11 mouse cellular contexts compared by ENCODE assay signal in the genomic region with DNA sequence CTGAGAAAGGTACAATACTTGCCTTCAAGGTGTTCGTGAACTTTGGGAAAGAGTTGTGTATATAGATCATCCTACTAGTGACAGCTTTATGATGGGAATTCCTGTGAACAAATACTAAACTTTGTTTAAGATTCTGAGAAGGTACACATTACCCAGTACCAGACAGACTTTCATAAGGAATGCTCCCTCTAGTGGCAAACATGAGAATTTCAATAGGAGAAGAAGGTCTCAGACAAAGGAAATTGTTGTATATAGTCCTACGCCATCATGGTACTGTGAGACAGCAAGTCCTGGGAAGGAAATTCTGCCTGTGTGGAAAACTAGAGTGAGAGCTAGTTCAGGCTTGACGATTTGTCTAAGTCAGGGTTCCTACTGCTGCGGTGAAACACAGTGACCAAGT.
DNase-seq lines count a peak whose midpoint lies in the region; ATAC-seq and TF ChIP-seq lines count a peak whose summit lies in the region.
"Had no signal": no experiment of that assay in that cellular context is flagged by ENCODE, and none has a peak within 500 bp of the region (broad histone marks: within the 10 kb centered on the region; RNA-seq: fewer than 3 reads in every experiment).

No protein-coding gene starts in this region.

- DNase-seq in heart, adult 2 months, result no peak
- peak; percentile 39 for DNase-seq in midbrain, postnatal 0 days (ENCODE audit: low spot score)
- DNase-seq in midbrain, embryonic 10.5 days (ENCODE audit: low spot score), result no peak
- DNase-seq in embryo, embryonic 11 days, result peak; percentile 43
- peak; percentile 11 for DNase-seq in telencephalon, adult 2 months (ENCODE audit: low read depth, low spot score)
- DNase-seq in heart, adult 11 months, result no peak
- DNase-seq in natural killer cell, adult 2 months (ENCODE audit: low spot score in 2 of 2), result no peak
- DNase-seq: kidney, adult 18-20 months; thymus, postnatal 14 days had no signal

- H3K9me3 ChIP-seq in heart, embryonic 11.5 days (replicated peaks; ENCODE audit: control insufficient read depth, low read length), result no peaks in the 10 kb centered on the region; the same call in 1 of the 2 replicates
- no peaks in the 10 kb centered on the region for H3K9me3 ChIP-seq in midbrain, postnatal 0 days (ENCODE audit: low read length)
- no peaks in the 10 kb centered on the region for H3K9me3 ChIP-seq in midbrain, embryonic 10.5 days (replicated peaks)

- H3K36me3 ChIP-seq in heart, adult 2 months (ENCODE audit: control insufficient read depth, insufficient read depth, low read length), result no peaks in the 10 kb centered on the region
- no peaks in the 10 kb centered on the region for H3K36me3 ChIP-seq in heart, embryonic 11.5 days (ENCODE audit: control insufficient read depth, insufficient read depth, low read length)
- no peaks in the 10 kb centered on the region for H3K36me3 ChIP-seq in midbrain, postnatal 0 days (ENCODE audit: insufficient read depth, low read length)
- no peaks in the 10 kb centered on the region for H3K36me3 ChIP-seq in midbrain, embryonic 10.5 days

- no peak overlapping the region for H3K4me2 ChIP-seq in heart, embryonic 11.5 days
- no peak overlapping the region for H3K4me2 ChIP-seq in midbrain, postnatal 0 days (ENCODE audit: low read depth, low read length, poor library complexity, severe bottlenecking)

- no peak for TF ChIP-seq EP300 in heart, adult 2 months (IDR thresholded peaks at IDR 0.05; ENCODE audit: insufficient read depth, low read depth, low read length)

- no peaks in the 10 kb centered on the region for H3K79me2 ChIP-seq in heart, adult 2 months (replicated peaks; ENCODE audit: control insufficient read depth, insufficient read depth, low read length)

- no peak overlapping the region for H3K27ac ChIP-seq in heart, adult 2 months
- H3K27ac ChIP-seq in heart, embryonic 11.5 days (ENCODE audit: low read depth, low read length), result no peak overlapping the region
- no peak overlapping the region for H3K27ac ChIP-seq in midbrain, postnatal 0 days (ENCODE audit: low read depth, low read length)
- no peak overlapping the region for H3K27ac ChIP-seq in midbrain, embryonic 10.5 days (replicated peaks)

- TF ChIP-seq CTCF in heart, adult 2 months (IDR thresholded peaks at IDR 0.05), result peak; percentile 78
- TF ChIP-seq CTCF in midbrain, postnatal 0 days (IDR thresholded peaks at IDR 0.05), result peak; percentile 72

- ATAC-seq in heart, embryonic 11.5 days (replicated peaks; ENCODE audit: insufficient number of reproducible peaks, low FRiP score, low TSS enrichment), result no peak
- ATAC-seq in midbrain, postnatal 0 days (ENCODE audit: low FRiP score), result no peak

- no peak for TF ChIP-seq POLR2A in heart, adult 2 months (IDR thresholded peaks at IDR 0.05; ENCODE audit: insufficient read depth, low read depth, low read length)

- no peak overlapping the region for H3K4me3 ChIP-seq in heart, adult 2 months
- H3K4me3 ChIP-seq in heart, embryonic 11.5 days (ENCODE audit: low read depth, low read length), result no peak overlapping the region
- no peak overlapping the region for H3K4me3 ChIP-seq in midbrain, postnatal 0 days (ENCODE audit: low read depth, low read length)
- H3K4me3 ChIP-seq in midbrain, embryonic 10.5 days, result no peak overlapping the region
- H3K4me3 ChIP-seq: erythroblast, embryonic 14.5 days had no signal

- intact Hi-C loops in heart, adult 2 months (cut with DNase I), result no loop called here

- 92% methylated on average over 4 of the region's 4 CpGs for WGBS in heart, adult 2 months
- 83% methylated on average over 4 of the region's 4 CpGs for WGBS in heart, embryonic 11.5 days (ENCODE audit: insufficient replicate concordance)
- WGBS in midbrain, postnatal 0 days, result 89% methylated on average over 4 of the region's 4 CpGs
- WGBS in midbrain, embryonic 10.5 days, result 88% methylated on average over 4 of the region's 4 CpGs

- H3K4me1 ChIP-seq in heart, adult 2 months (ENCODE audit: control insufficient read depth, insufficient read depth, low read length), result no peaks in the 10 kb centered on the region
- H3K4me1 ChIP-seq in heart, embryonic 11.5 days (ENCODE audit: control insufficient read depth, insufficient read depth, low read length), result peaks cover 14% of the 10 kb centered on the region
- H3K4me1 ChIP-seq in midbrain, postnatal 0 days (ENCODE audit: insufficient read depth, low read length), result no peaks in the 10 kb centered on the region
- H3K4me1 ChIP-seq in midbrain, embryonic 10.5 days, result no peaks in the 10 kb centered on the region

- H3K9ac ChIP-seq in heart, adult 2 months (ENCODE audit: low read depth, low read length), result no peak overlapping the region
- H3K9ac ChIP-seq in heart, embryonic 11.5 days (ENCODE audit: low read depth, low read length), result no peak overlapping the region
- H3K9ac ChIP-seq in midbrain, postnatal 0 days (replicated peaks; ENCODE audit: low read length, poor library complexity, severe bottlenecking), result no peak overlapping the region

- no peaks in the 10 kb centered on the region for H3K27me3 ChIP-seq in heart, adult 2 months (ENCODE audit: control insufficient read depth, insufficient read depth, low read length)
- no peaks in the 10 kb centered on the region for H3K27me3 ChIP-seq in heart, embryonic 11.5 days (ENCODE audit: control insufficient read depth, insufficient read depth, low read length)
- no peaks in the 10 kb centered on the region for H3K27me3 ChIP-seq in midbrain, postnatal 0 days (ENCODE audit: insufficient read depth, low read length)
- no peaks in the 10 kb centered on the region for H3K27me3 ChIP-seq in midbrain, embryonic 10.5 days (ENCODE audit: low read depth, poor library complexity, severe bottlenecking)

Comparison
In these comparisons a context has a peak if more than half of its experiments do, and no peak if none do; other contexts are left out.
1. DNase-seq: peak in midbrain, postnatal 0 days (single experiment), embryo, embryonic 11 days (single experiment) and telencephalon, adult 2 months (single experiment); none in heart, adult 2 months (0 of 2), midbrain, embryonic 10.5 days (single experiment), heart, adult 11 months (single experiment) and natural killer cell, adult 2 months (0 of 2).